Mouse (Mus musculus) kidney, postnatal 25 days (tissue): ENCODE measurements at regions not wholly inside any gene's neighbourhood (a gene's known extent, or its start where the extent isn't known, plus 50 kb on each side); places are given as distances from the start of the nearest gene placed in this dataset.

Experiments used
- DNase-seq, 2 experiments: peaks; one replicate each; pipeline ENCODE4 v3.0.0; 2021; ENCODE audit warnings: mixed read lengths in 2 of 2

GRCm38 (mm10) chr3:5467777-5468176, 282.8 kb upstream of the Gm8797 start:
- DNase-seq, result no peak

DNA sequence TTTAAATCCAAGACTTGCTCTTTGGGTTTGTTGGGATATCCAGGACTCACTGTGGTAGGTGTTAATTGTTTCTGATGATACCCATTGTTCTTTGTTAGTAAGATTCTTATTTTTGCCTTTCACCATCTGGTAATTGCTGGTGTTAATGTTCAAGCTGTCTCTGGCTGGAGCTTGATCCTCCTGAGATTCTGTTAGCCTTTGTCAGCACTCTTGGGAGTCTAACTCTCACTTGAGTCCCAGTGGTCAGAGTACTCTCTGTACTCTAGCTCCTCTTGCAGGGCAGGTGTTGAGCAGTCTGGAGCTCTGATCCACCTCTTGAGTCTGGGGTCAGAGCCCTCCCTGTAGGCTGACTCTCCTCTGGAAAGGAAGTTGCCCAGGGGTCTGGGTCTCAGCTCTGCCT, 252.8 kb upstream of the Gm8797 start:
- peak in 1 of 2 experiments; percentile 36 for DNase-seq
